Mouse (Mus musculus): ENCODE measurements at regions not wholly inside any gene's neighbourhood (a gene's known extent, or its start where the extent isn't known, plus 50 kb on each side); places are given as distances from the start of the nearest gene placed in this dataset.

DNA sequence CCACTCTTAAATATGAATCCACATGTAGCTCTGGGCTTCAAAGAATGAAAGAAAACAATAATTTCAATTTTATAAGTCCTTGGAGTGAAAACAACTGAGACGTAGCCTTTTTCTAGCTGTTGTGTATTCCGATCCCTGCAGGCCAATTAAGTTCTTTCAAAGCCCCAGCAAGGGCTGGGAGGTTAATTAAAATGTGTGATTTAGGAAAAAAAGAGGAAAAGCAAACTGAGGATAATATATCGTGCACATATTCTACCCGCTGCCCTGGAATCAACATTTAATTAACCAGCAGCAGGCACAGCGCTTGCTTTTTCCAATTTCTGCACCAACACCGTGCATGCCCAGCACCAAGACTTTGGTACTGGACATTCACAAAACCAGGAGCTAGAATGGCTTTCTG, 167.0 kb downstream of the Nectin3 start:
- no peak; the same call in 1 of the 2 replicates for ATAC-seq
- Histone ChIP-seq H3K27me3 (ENCODE audit: control insufficient read depth, insufficient read depth, low read depth, low read length) (no peaks in the 10 kb centered on the region), H3K4me3 (ENCODE audit: low read depth, low read length) (no peak overlapping the region), H3K9ac (ENCODE audit: low read depth, low read length) (no peak overlapping the region), H3K27ac (ENCODE audit: low read length) (no peak overlapping the region), H3K36me3 (ENCODE audit: control insufficient read depth, insufficient read depth, low read length) (no peaks in the 10 kb centered on the region), H3K9me3 (replicated peaks; ENCODE audit: control insufficient read depth, low read length, poor library complexity, severe bottlenecking) (no peaks in the 10 kb centered on the region), H3K4me1 (ENCODE audit: control insufficient read depth, insufficient read depth, low read length) (no peaks in the 10 kb centered on the region), H3K4me2 (ENCODE audit: low read length) (no peak overlapping the region)
- WGBS, result 53% methylated on average over 6 of the region's 6 CpGs

DNA sequence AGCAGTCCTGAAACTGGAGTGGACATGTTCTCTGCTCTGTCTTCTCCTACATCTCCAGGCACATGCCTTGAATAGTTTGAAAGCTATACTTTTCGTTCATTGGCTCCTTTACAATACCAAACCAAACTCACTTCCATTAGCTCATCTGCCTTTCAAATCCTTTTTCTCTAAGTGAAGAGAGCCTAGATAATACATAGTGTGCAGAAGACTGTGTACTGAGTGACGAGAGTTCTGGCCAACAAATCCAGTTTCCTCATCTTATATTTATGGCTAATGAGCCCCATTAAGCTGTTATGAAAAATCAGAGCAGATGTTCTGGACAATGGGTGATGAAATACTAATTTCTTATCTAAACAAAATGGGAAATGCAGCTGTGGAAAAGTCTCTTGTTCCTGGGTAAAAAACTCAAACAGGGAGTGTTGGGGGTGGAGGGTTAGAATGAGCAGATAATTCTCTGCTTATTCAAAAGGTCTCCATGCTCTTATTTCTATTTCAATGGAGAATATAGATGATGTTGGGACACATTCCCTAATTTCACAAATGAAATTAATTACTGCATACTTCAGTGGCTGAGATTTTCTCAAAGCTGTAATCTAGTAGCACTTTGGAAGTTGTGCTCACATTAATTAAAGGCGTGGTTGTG, 144.3 kb upstream of the Gm4737 start:
- no peak for ATAC-seq
- Histone ChIP-seq H3K36me3 (ENCODE audit: control insufficient read depth, insufficient read depth, low read length) (no peaks in the 10 kb centered on the region), H3K27ac (ENCODE audit: low read length) (no peak overlapping the region), H3K9ac (ENCODE audit: low read depth, low read length) (no peak overlapping the region), H3K27me3 (ENCODE audit: control insufficient read depth, insufficient read depth, low read depth, low read length) (no peaks in the 10 kb centered on the region), H3K9me3 (replicated peaks; ENCODE audit: control insufficient read depth, low read length, poor library complexity, severe bottlenecking) (no peaks in the 10 kb centered on the region), H3K4me2 (ENCODE audit: low read length) (no peak overlapping the region), H3K4me3 (ENCODE audit: low read depth, low read length) (no peak overlapping the region), H3K4me1 (ENCODE audit: control insufficient read depth, insufficient read depth, low read length) (no peaks in the 10 kb centered on the region)
- 68% methylated on average over 3 of the region's 3 CpGs for WGBS

DNA sequence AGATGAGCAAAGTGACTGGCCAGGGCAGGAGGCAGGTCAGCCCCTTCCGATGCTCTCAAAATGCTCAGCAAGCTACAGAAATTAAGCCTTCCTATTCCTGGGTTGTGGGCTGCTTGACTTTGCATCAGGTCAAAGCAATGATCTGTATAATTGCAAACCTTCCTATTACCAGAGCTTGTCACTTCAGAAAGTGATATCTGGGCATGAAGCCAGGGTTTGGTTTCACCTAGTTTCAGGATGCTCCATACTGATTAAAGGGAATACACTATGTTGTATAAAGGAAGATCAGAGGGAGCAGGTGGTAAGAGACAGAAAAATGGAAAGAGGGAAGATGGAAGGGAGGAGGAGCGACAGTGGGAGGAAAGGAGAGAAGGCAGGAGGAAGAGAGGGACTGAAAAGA, 142.3 kb upstream of the Gm4737 start:
- Histone ChIP-seq H3K36me3 (ENCODE audit: control insufficient read depth, insufficient read depth, low read length) (no peaks in the 10 kb centered on the region), H3K9me3 (replicated peaks; ENCODE audit: control insufficient read depth, low read length, poor library complexity, severe bottlenecking) (no peaks in the 10 kb centered on the region), H3K4me3 (ENCODE audit: low read depth, low read length) (no peak overlapping the region), H3K9ac (ENCODE audit: low read depth, low read length) (no peak overlapping the region), H3K4me2 (ENCODE audit: low read length) (no peak overlapping the region), H3K27me3 (ENCODE audit: control insufficient read depth, insufficient read depth, low read depth, low read length) (no peaks in the 10 kb centered on the region), H3K27ac (ENCODE audit: low read length) (no peak overlapping the region), H3K4me1 (ENCODE audit: control insufficient read depth, insufficient read depth, low read length) (no peaks in the 10 kb centered on the region)
- WGBS, result 73% methylated on average over 2 of the region's 2 CpGs
- no peak; the same call in 1 of the 2 replicates for ATAC-seq

GRCm38 (mm10) chr16:46296412-46296811, 141.5 kb upstream of the Gm4737 start:
- no peak for ATAC-seq
- H3K27ac ChIP-seq (ENCODE audit: low read length), result no peak overlapping the region
- H3K4me2 ChIP-seq (ENCODE audit: low read length), result no peak overlapping the region
- H3K4me1 ChIP-seq (ENCODE audit: control insufficient read depth, insufficient read depth, low read length), result no peaks in the 10 kb centered on the region
- 45% methylated on average over 2 of the region's 2 CpGs for WGBS
- no peaks in the 10 kb centered on the region for H3K36me3 ChIP-seq (ENCODE audit: control insufficient read depth, insufficient read depth, low read length)
- H3K9ac ChIP-seq (ENCODE audit: low read depth, low read length), result no peak overlapping the region
- no peak overlapping the region for H3K4me3 ChIP-seq (ENCODE audit: low read depth, low read length)
- no peaks in the 10 kb centered on the region for H3K27me3 ChIP-seq (ENCODE audit: control insufficient read depth, insufficient read depth, low read depth, low read length)
- no peaks in the 10 kb centered on the region for H3K9me3 ChIP-seq (replicated peaks; ENCODE audit: control insufficient read depth, low read length, poor library complexity, severe bottlenecking)

DNA sequence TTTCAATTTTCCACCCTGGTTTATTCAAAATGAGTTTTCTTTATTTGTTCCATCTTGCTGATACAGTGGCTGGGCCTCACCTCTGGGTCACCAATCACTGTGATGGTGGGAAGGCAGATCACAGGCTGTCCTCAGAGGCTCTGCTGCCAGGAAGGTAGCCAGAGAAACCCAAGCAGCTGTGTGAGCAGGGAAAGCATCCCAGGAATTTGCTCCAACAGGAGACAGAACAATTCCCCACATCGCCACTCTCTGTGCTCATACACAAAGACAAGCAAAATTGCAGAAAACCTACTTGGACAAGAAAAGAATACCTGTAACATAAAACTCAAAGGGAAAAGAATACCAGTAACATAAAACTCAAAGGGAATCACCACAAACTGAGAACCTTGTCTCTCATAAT, 139.0 kb upstream of the Gm4737 start:
- H3K9me3 ChIP-seq (replicated peaks; ENCODE audit: control insufficient read depth, low read length, poor library complexity, severe bottlenecking), result no peaks in the 10 kb centered on the region
- H3K4me3 ChIP-seq (ENCODE audit: low read depth, low read length), result no peak overlapping the region
- 14% methylated on average over 1 of the region's 1 CpGs for WGBS
- ATAC-seq, result no peak
- H3K36me3 ChIP-seq (ENCODE audit: control insufficient read depth, insufficient read depth, low read length), result no peaks in the 10 kb centered on the region
- no peaks in the 10 kb centered on the region for H3K4me1 ChIP-seq (ENCODE audit: control insufficient read depth, insufficient read depth, low read length)
- no peak overlapping the region for H3K9ac ChIP-seq (ENCODE audit: low read depth, low read length)
- no peaks in the 10 kb centered on the region for H3K27me3 ChIP-seq (ENCODE audit: control insufficient read depth, insufficient read depth, low read depth, low read length)
- H3K27ac ChIP-seq (ENCODE audit: low read length), result no peak overlapping the region
- no peak overlapping the region for H3K4me2 ChIP-seq (ENCODE audit: low read length)

DNA sequence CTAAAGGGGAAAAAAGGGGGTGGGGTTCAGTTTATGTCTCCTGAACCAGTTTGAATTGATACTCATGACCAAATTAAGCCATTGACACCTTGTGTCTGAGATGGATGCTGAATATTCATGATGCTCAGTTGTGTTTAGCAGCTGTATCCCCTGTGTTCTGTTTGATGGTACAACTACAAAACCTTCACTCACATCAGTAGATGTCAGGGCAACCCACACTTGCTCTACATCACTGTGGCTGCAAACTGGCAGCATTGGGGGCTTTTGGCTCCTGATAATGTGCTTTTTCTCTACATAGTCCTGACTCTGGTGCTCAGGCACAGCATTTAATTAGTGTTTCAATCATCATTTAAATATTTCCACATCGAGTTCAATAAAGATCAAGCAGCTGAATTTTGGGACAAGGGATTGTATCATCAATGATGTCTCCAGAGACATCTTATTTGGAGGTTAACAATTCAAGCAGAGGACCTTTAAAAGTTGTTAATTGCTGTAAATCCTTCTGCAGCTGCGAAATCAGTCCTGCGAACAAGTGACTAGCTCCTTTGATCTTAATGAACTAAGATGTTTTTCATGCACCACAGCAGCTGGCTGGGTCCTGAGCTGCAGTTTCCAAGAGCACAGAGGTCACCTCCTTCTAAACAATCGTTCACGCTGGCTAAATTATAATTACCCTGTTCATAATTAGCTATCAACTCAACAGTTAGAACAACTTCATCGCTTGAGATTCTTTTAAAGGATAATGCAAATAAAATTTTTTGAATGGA, 136.4 kb upstream of the Gm4737 start:
- 0 out of 2 replicates have a peak, but pooled peaks have one; percentile 54 for ATAC-seq
- no peak overlapping the region for H3K27ac ChIP-seq (ENCODE audit: low read length)
- WGBS, result 18% methylated on average over 6 of the region's 6 CpGs

DNA sequence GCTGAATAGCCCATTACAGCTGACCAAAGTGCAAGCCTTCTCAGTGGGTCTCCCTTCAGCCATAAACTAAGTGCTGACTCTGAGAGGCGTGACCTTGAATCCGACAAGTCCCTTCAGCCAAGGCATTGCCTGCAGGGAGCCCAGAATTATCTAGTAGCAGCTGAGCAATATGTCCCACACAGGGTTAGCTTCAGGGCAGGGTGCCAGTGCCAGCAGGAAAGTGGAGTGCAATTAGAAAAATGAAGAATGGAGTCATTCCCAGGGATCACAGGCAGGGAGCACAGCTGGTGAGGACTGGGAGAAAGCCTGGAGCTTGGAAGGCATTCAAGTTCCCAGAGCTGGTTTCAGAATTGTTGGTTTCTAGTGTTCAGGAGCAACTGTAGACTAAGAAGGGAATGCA, 135.3 kb upstream of the Gm4737 start:
- WGBS, result 37% methylated on average over 2 of the region's 2 CpGs
- H3K27me3 ChIP-seq (ENCODE audit: control insufficient read depth, insufficient read depth, low read depth, low read length), result no peaks in the 10 kb centered on the region
- no peak overlapping the region for H3K9ac ChIP-seq (ENCODE audit: low read depth, low read length)
- H3K4me1 ChIP-seq (ENCODE audit: control insufficient read depth, insufficient read depth, low read length), result no peaks in the 10 kb centered on the region
- no peak overlapping the region for H3K4me2 ChIP-seq (ENCODE audit: low read length)
- no peaks in the 10 kb centered on the region for H3K36me3 ChIP-seq (ENCODE audit: control insufficient read depth, insufficient read depth, low read length)
- H3K27ac ChIP-seq (ENCODE audit: low read length), result no peak overlapping the region
- no peak overlapping the region for H3K4me3 ChIP-seq (ENCODE audit: low read depth, low read length)
- ATAC-seq, result peak; percentile 81
- H3K9me3 ChIP-seq (replicated peaks; ENCODE audit: control insufficient read depth, low read length, poor library complexity, severe bottlenecking), result 0 out of 2 replicates have a peak, but pooled peaks cover 2% of the 10 kb centered on the region

More for the DNA sequence above, 136.4 kb upstream of the Gm4737 start:
- no peaks in the 10 kb centered on the region for H3K4me1 ChIP-seq (ENCODE audit: control insufficient read depth, insufficient read depth, low read length)
- H3K27me3 ChIP-seq (ENCODE audit: control insufficient read depth, insufficient read depth, low read depth, low read length), result no peaks in the 10 kb centered on the region
- no peak overlapping the region for H3K9ac ChIP-seq (ENCODE audit: low read depth, low read length)
- no peaks in the 10 kb centered on the region for H3K36me3 ChIP-seq (ENCODE audit: control insufficient read depth, insufficient read depth, low read length)
- H3K9me3 ChIP-seq (replicated peaks; ENCODE audit: control insufficient read depth, low read length, poor library complexity, severe bottlenecking), result no peaks in the 10 kb centered on the region
- no peak overlapping the region for H3K4me3 ChIP-seq (ENCODE audit: low read depth, low read length)
- H3K4me2 ChIP-seq (ENCODE audit: low read length), result no peak overlapping the region

DNA sequence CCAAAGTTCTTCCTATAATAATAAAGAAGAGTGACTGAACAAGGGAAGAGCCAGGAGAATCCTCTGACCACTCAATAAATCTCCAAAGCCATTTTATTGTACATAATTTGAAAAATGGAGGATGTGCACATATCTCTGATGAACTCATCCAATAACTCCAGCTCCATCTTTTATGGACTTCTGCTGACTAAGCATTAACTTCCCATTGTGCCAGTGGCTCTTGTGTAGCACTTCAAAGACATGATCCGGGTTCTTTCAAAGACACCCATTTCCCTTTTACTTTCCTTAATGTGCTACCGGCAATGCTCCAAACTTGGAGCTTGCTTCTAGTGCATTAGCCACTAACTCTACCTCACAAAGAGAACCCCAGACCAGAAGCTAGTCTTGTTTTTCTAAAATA, 112.7 kb upstream of the Gm4737 start:
- ATAC-seq, result no peak
- no peak overlapping the region for H3K4me3 ChIP-seq (ENCODE audit: low read depth, low read length)
- H3K27me3 ChIP-seq (ENCODE audit: control insufficient read depth, insufficient read depth, low read depth, low read length), result no peaks in the 10 kb centered on the region
- no peak overlapping the region for H3K27ac ChIP-seq (ENCODE audit: low read length)
- H3K9ac ChIP-seq (ENCODE audit: low read depth, low read length), result no peak overlapping the region
- H3K9me3 ChIP-seq (replicated peaks; ENCODE audit: control insufficient read depth, low read length, poor library complexity, severe bottlenecking), result no peaks in the 10 kb centered on the region
- H3K4me1 ChIP-seq (ENCODE audit: control insufficient read depth, insufficient read depth, low read length), result peaks cover 2% of the 10 kb centered on the region; the same call in 1 of the 2 replicates
- 88% methylated on average over 2 of the region's 2 CpGs for WGBS
- no peaks in the 10 kb centered on the region for H3K36me3 ChIP-seq (ENCODE audit: control insufficient read depth, insufficient read depth, low read length)
- no peak overlapping the region for H3K4me2 ChIP-seq (ENCODE audit: low read length)

DNA sequence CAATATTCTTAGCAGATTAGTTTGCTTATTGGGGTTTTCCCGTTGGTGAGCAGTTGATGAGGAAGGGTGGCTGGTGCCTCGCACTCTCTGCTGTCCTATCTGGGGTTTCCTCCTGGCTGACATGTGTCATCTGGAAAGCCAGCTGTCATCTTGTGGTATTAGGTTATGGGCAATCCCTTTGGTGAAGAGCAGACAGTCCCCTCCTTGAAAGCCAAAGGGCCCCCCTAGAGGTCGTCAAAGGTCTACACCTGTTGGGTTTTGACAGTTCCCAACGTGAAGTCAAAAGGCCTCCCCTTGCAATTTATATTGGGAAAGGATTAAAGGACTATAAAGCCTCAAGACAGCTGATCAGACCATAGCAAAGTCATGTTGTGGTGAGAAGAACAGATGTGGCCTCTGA, 96.8 kb upstream of the Gm4737 start:
- Histone ChIP-seq H3K27me3 (ENCODE audit: control insufficient read depth, insufficient read depth, low read depth, low read length) (no peaks in the 10 kb centered on the region), H3K9ac (ENCODE audit: low read depth, low read length) (no peak overlapping the region), H3K4me2 (ENCODE audit: low read length) (no peak overlapping the region), H3K4me3 (ENCODE audit: low read depth, low read length) (no peak overlapping the region), H3K36me3 (ENCODE audit: control insufficient read depth, insufficient read depth, low read length) (no peaks in the 10 kb centered on the region), H3K9me3 (replicated peaks; ENCODE audit: control insufficient read depth, low read length, poor library complexity, severe bottlenecking) (no peaks in the 10 kb centered on the region), H3K4me1 (ENCODE audit: control insufficient read depth, insufficient read depth, low read length) (no peaks in the 10 kb centered on the region), H3K27ac (ENCODE audit: low read length) (no peak overlapping the region)
- WGBS, result 77% methylated on average over 4 of the region's 4 CpGs
- no peak for ATAC-seq
